Mouse (Mus musculus) embryonic facial prominence, embryonic 15.5 days (tissue): ENCODE data around the gene Lmtk3. TPM values are rescaled to one million over a fixed set of nuclear protein-coding genes. Genes with fewer than 3 reads are reported as not detected.

Source experiments
- polyA plus RNA-seq: library from polyadenylated mRNA; unstranded; fragments of >200 nt; fragmentation: Nextera tagmentation; extraction: Ambion mirVana; gene quantifications from 2 replicates; pipeline ENCODE4 v1.2.1, GENCODE M21; 2015

The Lmtk3 gene
- polyA plus RNA-seq, 1 experiment from 2014 or later, result 1.9 TPM

Other genes with a start within 250 kb of the Lmtk3 start
- 2.1 and 3.3 TPM in 2 replicates for gene Hsd17b14, start 228.8 kb upstream of the Lmtk3 start, polyA plus RNA-seq
- gene Bcat2, start 213.6 kb upstream of the Lmtk3 start, polyA plus RNA-seq, result 63.0 and 65.1 TPM in 2 replicates
- 0.95 and 1.2 TPM in 2 replicates for gene Fgf21, start 168.2 kb upstream of the Lmtk3 start, polyA plus RNA-seq
- 4.8 and 5.3 TPM in 2 replicates for gene Fut1, start 166.4 kb upstream of the Lmtk3 start, polyA plus RNA-seq
- gene Izumo1, start 161.9 kb upstream of the Lmtk3 start, polyA plus RNA-seq, result 0.38 and 0.41 TPM in 2 replicates
- gene Rasip1, start 156.2 kb upstream of the Lmtk3 start, polyA plus RNA-seq, result 14.5 and 15.3 TPM in 2 replicates
- gene Mamstr, start 143.8 kb upstream of the Lmtk3 start, polyA plus RNA-seq, result 20.0 and 21.4 TPM in 2 replicates
- gene Fut2, start 117.3 kb upstream of the Lmtk3 start, polyA plus RNA-seq, result 6.3 and 6.5 TPM in 2 replicates
- 10.8 and 11.7 TPM in 2 replicates for gene Ntn5, start 99.7 kb upstream of the Lmtk3 start, polyA plus RNA-seq
- gene Sec1, start 89.3 kb upstream of the Lmtk3 start, polyA plus RNA-seq, result 9.6 and 11.1 TPM in 2 replicates
- 17.2 and 17.7 TPM in 2 replicates for gene Car11, start 83.9 kb upstream of the Lmtk3 start, polyA plus RNA-seq
- gene Dbp, start 78.7 kb upstream of the Lmtk3 start, polyA plus RNA-seq, result 6.8 and 7.0 TPM in 2 replicates
- 1,062 and 1,100 TPM in 2 replicates for gene Rpl18, start 68.3 kb upstream of the Lmtk3 start, polyA plus RNA-seq
- 38.4 and 43.4 TPM in 2 replicates for gene Sphk2, start 65.7 kb upstream of the Lmtk3 start, polyA plus RNA-seq
- 2.1 and 3.2 TPM in 2 replicates for gene Fam83e, start 62.5 kb upstream of the Lmtk3 start, polyA plus RNA-seq
- 0.24 and 0.25 TPM in 2 replicates for gene Spaca4, start 57.9 kb upstream of the Lmtk3 start, polyA plus RNA-seq
- gene Sult2b1, start 931 bp downstream of the Lmtk3 start, polyA plus RNA-seq, result 49.6 and 55.7 TPM in 2 replicates
- 124 and 129 TPM in 2 replicates for gene Cyth2, start 30.8 kb downstream of the Lmtk3 start, polyA plus RNA-seq
- 1.4 and 1.7 TPM in 2 replicates for gene Kcnj14, start 41.0 kb downstream of the Lmtk3 start, polyA plus RNA-seq
- gene Grwd1, start 47.2 kb downstream of the Lmtk3 start, polyA plus RNA-seq, result 57.3 and 58.0 TPM in 2 replicates
- 83.7 and 98.4 TPM in 2 replicates for gene Kdelr1, start 89.0 kb downstream of the Lmtk3 start, polyA plus RNA-seq
- 0.67 and 0.79 TPM in 2 replicates for gene Grin2d, start 94.6 kb downstream of the Lmtk3 start, polyA plus RNA-seq
- 0.40 and 0.77 TPM in 2 replicates for gene Syngr4, start 113.0 kb downstream of the Lmtk3 start, polyA plus RNA-seq
- gene Tmem143, start 113.2 kb downstream of the Lmtk3 start, polyA plus RNA-seq, result 4.9 and 5.0 TPM in 2 replicates
- gene Emp3, start 137.7 kb downstream of the Lmtk3 start, polyA plus RNA-seq, result 307 and 335 TPM in 2 replicates
- 5.7 and 9.8 TPM in 2 replicates for gene Ccdc114, start 140.3 kb downstream of the Lmtk3 start, polyA plus RNA-seq
- 0.23 and 0.33 TPM in 2 replicates for gene Abcc6, start 246.6 kb downstream of the Lmtk3 start, polyA plus RNA-seq
- 36.5 and 36.7 TPM in 2 replicates for gene Nomo1, start 250.0 kb downstream of the Lmtk3 start, polyA plus RNA-seq